Mouse (Mus musculus) adrenal gland, adult 18-20 months (tissue): ENCODE results near the gene 1700018F24Rik. TPM values are rescaled to one million over a fixed set of nuclear protein-coding genes. Genes with fewer than 3 reads are reported as not detected.
A peak's percentile ranks its signal among the peaks of the same experiment; 100 is the strongest.
"Not testable (repeated sequence)": the region's sequence is repeated elsewhere in the genome, so short reads cannot be mapped to it uniquely, and the experiment has no call there.

ENCODE experiments used
- DNase-seq, 2 experiments: peaks; one replicate each; pipeline ENCODE4 v3.0.0; 2021 to 2022; ENCODE audit warnings: low spot score in 2 of 2
- total RNA-seq, 2 experiments: library from RNA; stranded (reverse); gene quantifications; 1 replicate in 1 of 2; 2 replicates in 1 of 2; pipeline ENCODE4 v1.2.3; 2021

The 1700018F24Rik gene
- total RNA-seq, 2 experiments from 2014 or later: not detected

GRCm38 (mm10) chr5:145081866-145082613 lies 39.2 kb downstream of the 1700018F24Rik start:
- no peak for DNase-seq

GRCm38 (mm10) chr5:145083201-145083600 lies 40.4 kb downstream of the 1700018F24Rik start:
- not testable (repeated sequence) for DNase-seq

GRCm38 (mm10) chr5:145083632-145084451 lies 41.1 kb downstream of the 1700018F24Rik start, which contains the start of the genes Arpc1a and Kpna7:
Arpc1a (plus strand) TSS chr5:145083830.
Kpna7 (minus strand) TSS chr5:145084030.
- DNase-seq: peak; percentile 89 to 92

- no peak for DNase-seq
Observed at GRCm38 (mm10) chr5:145084822-145085221, 42.0 kb downstream of the 1700018F24Rik start.

- DNase-seq: no peak
Observed at GRCm38 (mm10) chr5:145088186-145088585, 45.4 kb downstream of the 1700018F24Rik start.

- DNase-seq: no peak
Observed at GRCm38 (mm10) chr5:145089878-145090277, 47.1 kb downstream of the 1700018F24Rik start.

Other genes with a start within 250 kb of the 1700018F24Rik start
- gene Smurf1, start 77.1 kb upstream of the 1700018F24Rik start, total RNA-seq: 10 to 100 TPM; 18.3 to 18.4 TPM
- not detected for gene Gm4871, start 10.2 kb upstream of the 1700018F24Rik start, total RNA-seq
- gene Arpc1a, start 40.8 kb downstream of the 1700018F24Rik start, total RNA-seq: 100 to 1,000 TPM; 131 to 134 TPM
- gene Kpna7, start 41.0 kb downstream of the 1700018F24Rik start, total RNA-seq: not detected
- gene Arpc1b, start 71.2 kb downstream of the 1700018F24Rik start, total RNA-seq: 100 to 1,000 TPM; 210 to 225 TPM
- 10 to 100 TPM; 77.4 to 84.6 TPM for gene Pdap1, start 97.2 kb downstream of the 1700018F24Rik start, total RNA-seq
- 100 to 1,000 TPM; 103 to 110 TPM for gene Bud31, start 97.4 kb downstream of the 1700018F24Rik start, total RNA-seq
- 10 to 100 TPM; 22.1 to 23.1 TPM for gene Ptcd1, start 124.1 kb downstream of the 1700018F24Rik start, total RNA-seq
- 10 to 100 TPM; 19.9 to 22.5 TPM for gene Cpsf4, start 124.2 kb downstream of the 1700018F24Rik start, total RNA-seq
- gene Atp5j2, start 149.1 kb downstream of the 1700018F24Rik start, total RNA-seq: 100 to 1,000 TPM; 493 to 672 TPM
- 10 to 100 TPM in 1 of 2 experiments, 1 to 10 TPM in 1; 9.5 to 10.9 TPM for gene Zkscan14, start 158.9 kb downstream of the 1700018F24Rik start, total RNA-seq
- 10 to 100 TPM in 1 of 2 experiments, 1 to 10 TPM in 1; 9.2 to 10.6 TPM for gene Zkscan5, start 161.6 kb downstream of the 1700018F24Rik start, total RNA-seq
- gene Zfp655, start 188.7 kb downstream of the 1700018F24Rik start, total RNA-seq: 10 to 100 TPM; 46.2 to 59.3 TPM
- gene Zscan25, start 237.5 kb downstream of the 1700018F24Rik start, total RNA-seq: 10 to 100 TPM; 15.4 to 16.6 TPM